Mouse (Mus musculus): ENCODE results near the gene Gm37240. TPM values are rescaled to one million over a fixed set of nuclear protein-coding genes. Genes with fewer than 3 reads are reported as not detected.

The Gm37240 gene
- polyA plus RNA-seq, 1 experiment from 2014 or later, result 4.6 TPM

DNA sequence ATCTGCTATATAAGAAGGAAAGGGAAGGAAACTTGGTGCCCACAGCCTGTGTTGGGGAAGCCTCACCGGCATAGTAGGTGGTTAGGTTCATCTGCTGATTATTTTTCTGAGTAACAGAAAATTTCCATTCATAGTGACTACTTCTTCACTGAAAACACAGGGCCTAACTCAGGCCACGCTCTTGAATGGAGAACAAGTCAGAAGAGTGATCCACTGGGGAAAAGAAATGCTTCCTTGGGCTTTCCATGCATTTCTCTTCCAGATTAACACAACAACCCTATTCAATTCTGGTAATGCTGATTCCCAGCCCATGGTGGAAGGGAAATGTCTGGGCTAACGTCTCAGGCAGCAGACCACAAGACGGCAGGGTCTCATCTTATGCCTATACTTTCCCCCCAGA, 188.8 kb downstream of the Gm37240 start:
- no peaks in the 10 kb centered on the region for H3K27me3 ChIP-seq (ENCODE audit: control insufficient read depth, insufficient read depth, low read depth, low read length)
- H3K36me3 ChIP-seq (ENCODE audit: control insufficient read depth, insufficient read depth, low read length), result no peaks in the 10 kb centered on the region
- no peak overlapping the region for H3K4me3 ChIP-seq (ENCODE audit: low read length)
- H3K4me1 ChIP-seq (replicated peaks; ENCODE audit: control insufficient read depth, insufficient read depth, low read length), result peaks cover 2% of the 10 kb centered on the region; the same call in 1 of the 2 replicates
- no peak overlapping the region for H3K9ac ChIP-seq (ENCODE audit: low read length)
- no peak overlapping the region for H3K4me2 ChIP-seq (ENCODE audit: low read depth, low read length)
- ATAC-seq (ENCODE audit: low read depth), result no peak
- no peak overlapping the region for H3K27ac ChIP-seq (ENCODE audit: low read length)
- WGBS, result 78% methylated on average over 4 of the region's 4 CpGs
- H3K9me3 ChIP-seq (ENCODE audit: control insufficient read depth, low read length), result no peaks in the 10 kb centered on the region

DNA sequence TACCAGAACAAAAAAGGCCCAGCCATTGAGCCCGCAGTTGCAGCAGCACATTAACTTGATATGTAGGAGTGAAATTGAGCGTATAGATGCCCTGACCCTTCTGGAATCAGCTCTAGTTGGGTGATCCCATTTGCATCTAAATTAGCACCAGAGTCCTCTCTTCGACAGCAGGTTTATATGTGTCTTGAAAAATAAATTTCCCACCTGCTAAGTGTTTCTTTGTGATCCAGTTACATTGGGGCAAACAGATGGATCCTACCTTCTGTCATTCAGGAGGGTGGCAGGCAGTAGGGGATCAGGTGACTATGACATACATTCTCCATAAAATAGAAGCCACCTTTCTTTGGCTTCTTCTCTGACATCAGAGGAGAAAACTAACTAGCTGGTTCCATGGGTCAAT, 192.3 kb downstream of the Gm37240 start:
- H3K4me2 ChIP-seq (ENCODE audit: low read depth, low read length), result no peak overlapping the region
- ATAC-seq (ENCODE audit: low read depth), result no peak
- H3K4me3 ChIP-seq (ENCODE audit: low read length), result no peak overlapping the region
- H3K36me3 ChIP-seq (ENCODE audit: control insufficient read depth, insufficient read depth, low read length), result no peaks in the 10 kb centered on the region
- WGBS, result 84% methylated on average over 3 of the region's 3 CpGs
- no peak overlapping the region for H3K9ac ChIP-seq (ENCODE audit: low read length)
- H3K27me3 ChIP-seq (ENCODE audit: control insufficient read depth, insufficient read depth, low read depth, low read length), result no peaks in the 10 kb centered on the region
- no peaks in the 10 kb centered on the region for H3K4me1 ChIP-seq (replicated peaks; ENCODE audit: control insufficient read depth, insufficient read depth, low read length)
- H3K27ac ChIP-seq (ENCODE audit: low read length), result no peak overlapping the region
- no peaks in the 10 kb centered on the region for H3K9me3 ChIP-seq (ENCODE audit: control insufficient read depth, low read length)

DNA sequence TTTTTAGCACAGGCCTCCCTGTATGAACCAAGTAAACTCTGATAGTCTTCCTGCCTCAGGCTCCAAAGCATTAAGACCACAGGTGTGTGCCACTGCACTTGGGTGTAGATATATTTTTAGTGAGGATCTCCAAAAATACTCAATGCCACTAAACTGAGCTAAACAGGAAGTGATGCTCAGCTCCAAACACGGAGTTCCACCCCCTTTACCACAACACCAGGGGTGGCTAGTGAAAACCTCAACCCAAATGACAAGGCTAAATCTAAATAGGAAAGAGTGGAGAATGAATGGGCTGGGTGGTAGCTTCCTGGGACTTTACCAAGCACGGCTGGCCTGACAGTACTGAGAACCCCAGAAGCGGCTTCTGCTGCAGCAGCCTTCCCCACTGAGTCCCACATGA, 194.3 kb downstream of the Gm37240 start:
- no peak overlapping the region for H3K9ac ChIP-seq (ENCODE audit: low read length)
- H3K27me3 ChIP-seq (ENCODE audit: control insufficient read depth, insufficient read depth, low read depth, low read length), result no peaks in the 10 kb centered on the region
- H3K4me1 ChIP-seq (replicated peaks; ENCODE audit: control insufficient read depth, insufficient read depth, low read length), result no peaks in the 10 kb centered on the region
- H3K9me3 ChIP-seq (ENCODE audit: control insufficient read depth, low read length), result no peaks in the 10 kb centered on the region
- no peak overlapping the region for H3K27ac ChIP-seq (ENCODE audit: low read length)
- WGBS, result 53% methylated on average over 3 of the region's 3 CpGs
- ATAC-seq (ENCODE audit: low read depth), result no peak
- no peak overlapping the region for H3K4me2 ChIP-seq (ENCODE audit: low read depth, low read length)
- H3K36me3 ChIP-seq (ENCODE audit: control insufficient read depth, insufficient read depth, low read length), result no peaks in the 10 kb centered on the region
- H3K4me3 ChIP-seq (ENCODE audit: low read length), result no peak overlapping the region

DNA sequence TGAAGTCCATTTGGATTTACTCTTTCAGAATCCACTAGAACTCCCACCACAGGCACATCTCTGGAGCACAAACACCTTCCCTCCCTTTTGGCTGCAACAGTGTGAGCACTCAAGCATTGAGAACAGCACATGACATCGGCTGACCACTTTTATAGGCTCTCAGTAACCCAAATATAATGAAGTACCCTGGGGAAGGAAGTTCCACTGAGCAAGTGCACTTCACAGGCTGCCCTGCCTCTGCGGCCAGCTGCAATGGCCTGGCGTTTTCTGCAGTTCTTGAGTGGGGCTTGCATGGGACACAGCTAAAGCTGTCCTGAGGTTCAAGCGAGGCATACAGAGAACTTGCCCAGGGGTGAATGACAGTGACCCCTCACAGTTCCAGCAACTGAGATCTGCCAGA, 196.2 kb downstream of the Gm37240 start:
- no peaks in the 10 kb centered on the region for H3K4me1 ChIP-seq (replicated peaks; ENCODE audit: control insufficient read depth, insufficient read depth, low read length)
- 51% methylated on average over 4 of the region's 4 CpGs for WGBS
- H3K9me3 ChIP-seq (ENCODE audit: control insufficient read depth, low read length), result no peaks in the 10 kb centered on the region
- 0 out of 2 replicates have a peak, but pooled peaks have one; percentile 28 for ATAC-seq (ENCODE audit: low read depth)
- no peaks in the 10 kb centered on the region for H3K27me3 ChIP-seq (ENCODE audit: control insufficient read depth, insufficient read depth, low read depth, low read length)
- no peaks in the 10 kb centered on the region for H3K36me3 ChIP-seq (ENCODE audit: control insufficient read depth, insufficient read depth, low read length)
- H3K9ac ChIP-seq (ENCODE audit: low read length), result no peak overlapping the region
- H3K27ac ChIP-seq (ENCODE audit: low read length), result no peak overlapping the region
- no peak overlapping the region for H3K4me2 ChIP-seq (ENCODE audit: low read depth, low read length)
- H3K4me3 ChIP-seq (ENCODE audit: low read length), result no peak overlapping the region

DNA sequence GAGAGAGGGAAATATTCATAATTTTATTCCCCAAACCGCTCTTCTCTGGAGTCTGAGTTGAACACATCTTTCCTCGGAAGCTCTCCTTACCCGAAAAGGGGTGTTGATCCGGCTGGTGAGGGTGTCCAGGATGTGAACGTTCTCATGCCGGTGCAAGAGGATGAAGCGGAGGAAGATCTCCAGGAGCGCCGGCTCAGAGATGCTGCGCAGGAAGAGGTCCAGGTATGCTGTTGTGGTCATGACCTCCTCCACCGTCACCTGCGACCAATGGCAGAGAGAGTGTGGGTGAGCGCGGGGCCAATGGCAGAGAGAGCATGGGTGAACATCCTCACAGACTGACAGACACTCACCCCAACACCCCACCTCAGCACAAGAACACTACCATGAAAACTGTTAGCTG, 199.0 kb downstream of the Gm37240 start:
- H3K27ac ChIP-seq (ENCODE audit: low read length), result no peak overlapping the region
- no peaks in the 10 kb centered on the region for H3K4me1 ChIP-seq (replicated peaks; ENCODE audit: control insufficient read depth, insufficient read depth, low read length)
- no peak overlapping the region for H3K4me2 ChIP-seq (ENCODE audit: low read depth, low read length)
- H3K9ac ChIP-seq (ENCODE audit: low read length), result no peak overlapping the region
- H3K36me3 ChIP-seq (ENCODE audit: control insufficient read depth, insufficient read depth, low read length), result no peaks in the 10 kb centered on the region
- H3K27me3 ChIP-seq (ENCODE audit: control insufficient read depth, insufficient read depth, low read depth, low read length), result no peaks in the 10 kb centered on the region
- 91% methylated on average over 14 of the region's 14 CpGs for WGBS
- H3K9me3 ChIP-seq (ENCODE audit: control insufficient read depth, low read length), result no peaks in the 10 kb centered on the region
- ATAC-seq (ENCODE audit: low read depth), result no peak
- H3K4me3 ChIP-seq (ENCODE audit: low read length), result no peak overlapping the region

DNA sequence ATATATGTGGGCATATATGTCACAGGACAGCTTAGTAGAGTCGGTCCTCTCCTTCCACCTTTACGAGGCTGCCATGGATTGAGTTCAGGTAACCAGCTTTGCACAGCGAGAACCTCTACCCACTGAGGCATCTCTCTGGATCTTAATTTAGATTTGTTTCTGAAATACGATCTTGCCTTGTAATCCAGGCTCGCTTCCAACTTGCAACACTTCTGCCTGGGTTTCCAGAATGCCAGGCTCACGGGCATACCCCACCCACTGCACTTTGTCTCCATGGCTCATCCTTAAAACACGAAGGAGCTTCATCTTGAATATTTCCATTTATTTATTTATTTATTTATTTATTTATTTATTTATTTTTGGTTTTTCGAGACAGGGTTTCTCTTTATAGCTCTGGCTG, 202.0 kb downstream of the Gm37240 start:
- H3K4me1 ChIP-seq (replicated peaks; ENCODE audit: control insufficient read depth, insufficient read depth, low read length), result no peaks in the 10 kb centered on the region
- no peak overlapping the region for H3K4me2 ChIP-seq (ENCODE audit: low read depth, low read length)
- H3K9ac ChIP-seq (ENCODE audit: low read length), result no peak overlapping the region
- H3K9me3 ChIP-seq (ENCODE audit: control insufficient read depth, low read length), result no peaks in the 10 kb centered on the region
- no peaks in the 10 kb centered on the region for H3K36me3 ChIP-seq (ENCODE audit: control insufficient read depth, insufficient read depth, low read length)
- H3K27me3 ChIP-seq (ENCODE audit: control insufficient read depth, insufficient read depth, low read depth, low read length), result no peaks in the 10 kb centered on the region
- WGBS, result 81% methylated on average over 8 of the region's 8 CpGs
- H3K27ac ChIP-seq (ENCODE audit: low read length), result no peak overlapping the region
- ATAC-seq (ENCODE audit: low read depth), result no peak
- H3K4me3 ChIP-seq (ENCODE audit: low read length), result no peak overlapping the region

DNA sequence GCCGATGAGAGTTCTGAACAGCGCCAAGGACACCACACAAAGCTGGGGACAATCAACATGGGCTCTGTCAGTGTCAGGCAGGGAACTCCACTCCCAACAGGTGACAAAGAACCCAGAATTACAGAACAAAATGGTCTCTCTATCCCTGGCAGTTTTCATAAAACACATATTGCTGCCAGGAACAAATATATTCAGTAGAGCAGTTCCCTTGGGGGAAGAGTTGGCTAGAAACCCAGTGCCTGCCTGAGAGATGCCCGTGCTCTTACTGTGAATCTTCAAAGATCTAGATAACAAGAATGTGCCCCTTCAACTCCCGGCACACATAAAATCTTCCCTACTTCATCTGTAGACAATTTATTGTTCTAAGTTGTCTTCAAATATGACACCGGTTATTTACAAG, 203.7 kb downstream of the Gm37240 start:
- H3K36me3 ChIP-seq (ENCODE audit: control insufficient read depth, insufficient read depth, low read length), result no peaks in the 10 kb centered on the region
- no peaks in the 10 kb centered on the region for H3K4me1 ChIP-seq (replicated peaks; ENCODE audit: control insufficient read depth, insufficient read depth, low read length)
- ATAC-seq (ENCODE audit: low read depth), result no peak
- H3K9ac ChIP-seq (ENCODE audit: low read length), result no peak overlapping the region
- WGBS, result 82% methylated on average over 5 of the region's 5 CpGs
- no peak overlapping the region for H3K4me3 ChIP-seq (ENCODE audit: low read length)
- H3K4me2 ChIP-seq (ENCODE audit: low read depth, low read length), result no peak overlapping the region
- H3K27ac ChIP-seq (ENCODE audit: low read length), result no peak overlapping the region
- H3K9me3 ChIP-seq (ENCODE audit: control insufficient read depth, low read length), result no peaks in the 10 kb centered on the region
- H3K27me3 ChIP-seq (ENCODE audit: control insufficient read depth, insufficient read depth, low read depth, low read length), result no peaks in the 10 kb centered on the region

DNA sequence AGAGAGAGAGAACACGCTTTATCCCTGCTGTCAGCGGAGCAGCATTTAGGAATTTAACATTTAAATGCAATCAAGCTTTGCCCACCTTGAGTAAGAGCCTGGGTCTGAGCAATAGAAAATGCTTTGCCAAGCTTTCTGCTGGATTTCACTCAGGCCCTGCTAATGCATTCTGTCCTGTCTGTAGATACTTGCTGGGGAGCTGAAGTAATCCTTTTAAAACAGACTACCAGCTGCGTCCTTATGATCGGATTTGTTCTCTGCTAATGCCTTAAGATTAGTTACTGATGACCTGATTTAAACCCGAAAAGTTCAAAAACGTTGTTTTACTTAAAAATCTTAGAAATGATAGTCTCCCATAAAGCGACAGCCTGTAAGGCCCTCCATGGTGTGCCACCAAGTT, 206.2 kb downstream of the Gm37240 start:
- H3K27ac ChIP-seq (ENCODE audit: low read length), result no peak overlapping the region
- H3K9ac ChIP-seq (ENCODE audit: low read length), result no peak overlapping the region
- H3K4me2 ChIP-seq (ENCODE audit: low read depth, low read length), result no peak overlapping the region
- H3K27me3 ChIP-seq (ENCODE audit: control insufficient read depth, insufficient read depth, low read depth, low read length), result no peaks in the 10 kb centered on the region
- H3K4me1 ChIP-seq (replicated peaks; ENCODE audit: control insufficient read depth, insufficient read depth, low read length), result no peaks in the 10 kb centered on the region
- no peak overlapping the region for H3K4me3 ChIP-seq (ENCODE audit: low read length)
- ATAC-seq (ENCODE audit: low read depth), result no peak
- no peaks in the 10 kb centered on the region for H3K9me3 ChIP-seq (ENCODE audit: control insufficient read depth, low read length)
- no peaks in the 10 kb centered on the region for H3K36me3 ChIP-seq (ENCODE audit: control insufficient read depth, insufficient read depth, low read length)
- 80% methylated on average over 7 of the region's 7 CpGs for WGBS

DNA sequence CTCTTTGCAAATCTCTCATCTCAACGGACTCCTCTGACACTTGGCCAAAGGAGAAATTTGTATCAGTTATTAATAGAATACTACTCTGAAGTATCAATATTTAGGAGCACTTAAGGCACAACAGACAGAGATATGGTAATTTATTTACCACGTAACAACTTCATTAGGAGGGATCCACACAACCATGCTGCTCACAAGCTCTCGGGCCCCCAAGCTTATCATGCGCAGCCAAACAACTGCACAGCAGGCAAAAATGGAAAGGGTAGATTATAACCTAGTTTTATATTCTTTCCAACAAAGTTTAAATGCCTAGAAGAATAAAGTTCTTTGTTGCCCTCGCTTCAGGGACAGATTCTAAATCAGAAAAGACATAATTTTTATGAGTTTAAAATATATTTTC, 207.4 kb downstream of the Gm37240 start:
- H3K27ac ChIP-seq (ENCODE audit: low read length), result no peak overlapping the region
- no peak for ATAC-seq (ENCODE audit: low read depth)
- 89% methylated on average over 5 of the region's 5 CpGs for WGBS
- no peaks in the 10 kb centered on the region for H3K36me3 ChIP-seq (ENCODE audit: control insufficient read depth, insufficient read depth, low read length)
- no peaks in the 10 kb centered on the region for H3K4me1 ChIP-seq (replicated peaks; ENCODE audit: control insufficient read depth, insufficient read depth, low read length)
- no peak overlapping the region for H3K4me2 ChIP-seq (ENCODE audit: low read depth, low read length)
- H3K27me3 ChIP-seq (ENCODE audit: control insufficient read depth, insufficient read depth, low read depth, low read length), result no peaks in the 10 kb centered on the region
- H3K9ac ChIP-seq (ENCODE audit: low read length), result no peak overlapping the region
- no peaks in the 10 kb centered on the region for H3K9me3 ChIP-seq (ENCODE audit: control insufficient read depth, low read length)
- no peak overlapping the region for H3K4me3 ChIP-seq (ENCODE audit: low read length)

DNA sequence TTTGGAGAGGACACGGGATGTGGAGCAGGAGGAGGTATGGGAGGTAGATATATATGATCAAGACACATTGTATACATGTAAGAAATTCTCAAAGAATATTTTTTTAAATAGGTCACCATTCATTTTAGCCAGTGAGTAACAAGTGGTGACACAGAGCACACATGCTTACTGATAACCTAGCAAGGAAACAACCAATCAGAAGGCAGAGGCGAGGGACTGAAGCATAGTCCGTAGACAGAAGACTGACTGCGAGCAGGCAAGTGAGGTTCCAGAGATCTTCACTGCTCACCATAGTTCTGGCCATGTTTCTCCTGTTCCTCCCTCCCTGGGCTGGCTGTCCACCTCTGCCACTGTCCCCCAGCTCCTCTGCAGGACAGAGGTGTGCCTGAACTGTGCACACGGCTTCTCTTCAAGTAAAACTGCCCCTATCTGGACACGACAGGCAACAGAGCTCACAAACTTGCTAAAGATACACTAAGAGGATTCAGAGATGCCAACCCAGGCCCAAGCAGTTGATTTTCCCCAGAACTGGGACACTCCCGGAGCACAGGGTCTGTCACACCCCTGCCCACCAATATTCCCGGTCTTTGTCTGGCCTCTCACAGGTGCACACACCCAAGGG, 207.9 kb downstream of the Gm37240 start:
- H3K27ac ChIP-seq (ENCODE audit: low read length), result no peak overlapping the region
- H3K9me3 ChIP-seq (ENCODE audit: control insufficient read depth, low read length), result no peaks in the 10 kb centered on the region
- no peaks in the 10 kb centered on the region for H3K4me1 ChIP-seq (replicated peaks; ENCODE audit: control insufficient read depth, insufficient read depth, low read length)
- no peak for ATAC-seq (ENCODE audit: low read depth)
- H3K4me3 ChIP-seq (ENCODE audit: low read length), result no peak overlapping the region
- no peak overlapping the region for H3K4me2 ChIP-seq (ENCODE audit: low read depth, low read length)
- 65% methylated on average over 8 of the region's 8 CpGs for WGBS
- H3K36me3 ChIP-seq (ENCODE audit: control insufficient read depth, insufficient read depth, low read length), result no peaks in the 10 kb centered on the region
- H3K9ac ChIP-seq (ENCODE audit: low read length), result no peak overlapping the region
- H3K27me3 ChIP-seq (ENCODE audit: control insufficient read depth, insufficient read depth, low read depth, low read length), result no peaks in the 10 kb centered on the region
